Mouse (Mus musculus) spleen, postnatal 0 days (tissue): ENCODE results near the gene Foxd1. TPM values are rescaled to one million over a fixed set of nuclear protein-coding genes. Genes with fewer than 3 reads are reported as not detected.

Experiments
- polyA plus RNA-seq: library from polyadenylated mRNA; unstranded; fragments of >200 nt; fragmentation: Nextera tagmentation; extraction: Ambion mirVana; gene quantifications from 2 replicates; pipeline ENCODE4 v1.2.1, GENCODE M21; 2015

Foxd1 gene
- not detected in 2 replicates for polyA plus RNA-seq

DNA sequence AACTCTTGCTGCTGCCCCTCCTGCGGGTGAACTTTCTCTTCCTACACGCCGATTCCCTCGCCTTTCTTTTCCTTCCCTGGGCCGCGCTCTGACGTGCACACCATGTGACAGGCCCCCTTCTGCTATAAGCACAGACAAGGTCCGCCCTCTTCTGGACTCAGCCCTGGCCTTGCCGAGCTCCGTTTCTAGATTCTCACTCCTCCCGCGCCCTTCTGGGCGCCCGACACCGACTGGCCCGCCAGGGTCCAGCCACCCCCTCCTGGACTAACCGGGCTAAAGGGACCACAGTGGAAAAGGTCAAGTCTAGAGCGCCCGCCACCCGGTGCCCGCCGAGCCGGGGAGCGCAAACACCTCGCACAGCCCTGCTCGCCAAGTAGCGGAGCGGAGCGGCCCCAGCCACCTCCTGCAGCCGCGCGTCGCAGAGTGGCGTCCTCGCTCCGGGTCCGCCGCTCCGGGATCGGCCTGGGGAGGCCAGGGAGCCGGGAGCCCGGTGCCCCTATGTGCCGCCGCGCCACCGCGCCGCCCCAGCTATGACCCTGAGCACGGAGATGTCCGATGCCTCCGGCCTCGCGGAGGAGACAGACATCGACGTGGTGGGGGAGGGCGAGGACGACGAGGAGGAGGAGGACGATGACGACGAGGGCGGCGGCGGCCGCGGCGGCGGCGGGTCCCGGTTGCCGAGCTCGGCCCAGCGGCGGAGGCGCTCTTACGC, at the start of gene Foxd1:
Gene Foxd1 (plus strand): TSS at position 153 of the 712 bp plus-strand sequence.

DNA sequence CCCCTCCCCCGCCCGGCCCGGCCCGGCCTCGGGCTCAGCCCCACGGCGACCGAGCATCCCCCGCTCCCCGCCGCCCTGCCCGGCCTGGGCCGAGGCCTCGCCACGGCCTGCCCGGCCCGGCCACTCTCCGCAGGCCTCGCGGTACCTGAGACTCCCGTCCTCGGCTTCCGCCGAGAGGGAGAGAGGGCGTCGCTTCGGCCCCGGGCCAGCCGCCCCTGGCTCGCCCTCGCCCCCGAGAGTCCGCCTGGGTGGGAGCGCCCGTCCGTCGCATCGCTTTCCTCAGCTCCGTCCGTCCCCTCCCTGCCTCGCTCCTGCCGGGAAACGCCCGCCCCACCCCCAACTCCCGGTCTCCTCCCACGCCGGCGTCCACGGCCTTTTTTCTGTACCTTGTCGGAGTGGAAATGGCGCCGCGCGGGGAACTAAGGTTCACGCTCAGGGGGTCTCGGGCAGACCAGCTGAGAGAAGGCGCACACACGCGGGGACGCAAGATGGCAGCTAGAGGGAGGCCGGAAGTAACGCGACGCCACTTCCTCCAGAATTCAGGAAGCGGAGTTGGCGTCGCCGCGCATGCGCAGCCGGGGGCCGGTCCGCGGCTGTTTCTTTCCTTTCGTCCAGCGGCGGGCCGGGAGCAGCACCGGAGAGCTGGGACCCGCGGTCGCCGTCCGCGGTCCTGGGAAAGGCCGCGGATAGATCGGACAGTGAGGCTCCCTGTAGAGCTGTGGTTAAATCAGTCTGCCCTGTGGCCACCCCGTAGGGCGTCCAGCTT, 37.4 kb upstream of the Foxd1 start, which contains the start of gene Btf3:
Gene Btf3 (minus strand): TSS at position 527 of the 766 bp plus-strand sequence.

Other genes starting within 250 kb of the Foxd1 start
- gene Arhgef28, start 147.8 kb upstream of the Foxd1 start, polyA plus RNA-seq, result 0.85 and 1.4 TPM in 2 replicates
- gene Utp15, start 91.2 kb upstream of the Foxd1 start, polyA plus RNA-seq, result 14.4 and 15.5 TPM in 2 replicates
- 18.3 and 19.2 TPM in 2 replicates for gene Ankra2, start 91.2 kb upstream of the Foxd1 start, polyA plus RNA-seq
- not detected in 2 replicates for gene Gm21976, start 74.4 kb upstream of the Foxd1 start, polyA plus RNA-seq
- gene Btf3, start 37.2 kb upstream of the Foxd1 start, polyA plus RNA-seq, result 568 and 606 TPM in 2 replicates
- 0.41 and 1.3 TPM in 2 replicates for gene Gm10320, start 137.8 kb downstream of the Foxd1 start, polyA plus RNA-seq